Mouse (Mus musculus) small intestine, adult 2 months (tissue): ENCODE measurements around the gene Deup1. TPM values are rescaled to one million over a fixed set of nuclear protein-coding genes. Genes with fewer than 3 reads are reported as not detected.

Experiments
- H3K27ac ChIP-seq: fragments of 200-500 bp; 2 replicates; pipeline ENCODE4 v1.5.1; 2012; ENCODE audit warnings: low read depth, low read length, control low read depth, inconsistent platforms; ENCODE audit not compliant: insufficient read depth
- H3K27me3 ChIP-seq: fragments of 200-500 bp; 2 replicates; pipeline ENCODE4 v1.6.1; 2012; ENCODE audit warnings: mild to moderate bottlenecking, moderate library complexity, low read length, inconsistent platforms; ENCODE audit not compliant: control insufficient read depth, insufficient read depth
- H3K36me3 ChIP-seq: fragments of 200-500 bp; 2 replicates; pipeline ENCODE4 v1.6.1; 2012; ENCODE audit warnings: mild to moderate bottlenecking, low read length, control low read depth, inconsistent platforms; ENCODE audit not compliant: control insufficient read depth, insufficient read depth
- H3K4me1 ChIP-seq: fragments of 200-500 bp; 2 replicates; pipeline ENCODE4 v1.6.1; 2012; ENCODE audit warnings: low read length, inconsistent platforms, mixed read lengths; ENCODE audit not compliant: control insufficient read depth, insufficient read depth, insufficient read length
- H3K4me3 ChIP-seq: fragments of 200-500 bp; 2 replicates; pipeline ENCODE4 v1.5.1; 2012; ENCODE audit warnings: low read depth, mild to moderate bottlenecking, control low read depth, inconsistent platforms, low read length, moderate library complexity
- CTCF ChIP-seq: fragments of 200-500 bp; IDR thresholded peaks from 2 replicates; pipeline ENCODE4 v1.5.1; 2012; ENCODE audit warnings: low read depth, mild to moderate bottlenecking, control low read depth, inconsistent platforms, low read length, moderate library complexity, mixed read lengths; ENCODE audit not compliant: insufficient replicate concordance, insufficient read length; ENCODE audit errors: extremely low read depth
- POLR2A ChIP-seq: fragments of 200-500 bp; IDR thresholded peaks from 2 replicates; pipeline ENCODE4 v1.6.1; 2012; ENCODE audit warnings: low read depth, mild to moderate bottlenecking, control low read depth, inconsistent platforms, low read length, moderate library complexity
- WGBS: fragments of 180-500 bp; shearing (Covaris S2); methylation state at CpG from one replicate; pipeline ENCODE4 v1.1.7; 2018; 5-methylcytosine and 5-hydroxymethylcytosine counted together
- polyA plus RNA-seq: library from polyadenylated mRNA; depleted of rRNA; stranded (reverse); fragments of >200 nt; gene quantifications from 2 replicates; pipeline ENCODE4 v1.2.3, GENCODE M21; 2012

The Deup1 gene
- polyA plus RNA-seq, 1 experiment: not detected

GRCm38 (mm10) chr9:15649977-15650376 is 22.2 kb upstream of the Deup1 start:
- H3K36me3 ChIP-seq: no peaks in the 10 kb centered on the region
- H3K4me1 ChIP-seq: no peaks in the 10 kb centered on the region
- H3K4me3 ChIP-seq: no peak overlapping the region
- no peaks in the 10 kb centered on the region for H3K27me3 ChIP-seq
- no peak overlapping the region for H3K27ac ChIP-seq
- TF ChIP-seq POLR2A: no peak
- WGBS: 90% methylated on average over 2 of the region's 2 CpGs

- 25% methylated on average over 5 of the region's 5 CpGs for WGBS
- H3K4me3 ChIP-seq: no peak overlapping the region
- H3K36me3 ChIP-seq: no peaks in the 10 kb centered on the region
- peaks cover 6% of the 10 kb centered on the region for H3K4me1 ChIP-seq
- TF ChIP-seq POLR2A (no peak), CTCF (no peak)
- H3K27ac ChIP-seq: no peak overlapping the region
- peaks cover 5% of the 10 kb centered on the region; the same call in 1 of the 2 replicates for H3K27me3 ChIP-seq
These were observed 349 bp downstream of the Deup1 start for GRCm38 (mm10) chr9:15627384-15627783.

- 65% methylated on average over 3 of the region's 3 CpGs for WGBS
- Histone ChIP-seq H3K4me1 (peaks cover 6% of the 10 kb centered on the region), H3K27me3 (peaks cover 5% of the 10 kb centered on the region; the same call in 1 of the 2 replicates), H3K27ac (no peak overlapping the region), H3K4me3 (no peak overlapping the region), H3K36me3 (no peaks in the 10 kb centered on the region)
- no peak for TF ChIP-seq CTCF
- no peak for TF ChIP-seq POLR2A
These were observed 3.0 kb downstream of the Deup1 start for GRCm38 (mm10) chr9:15624739-15625138.

GRCm38 (mm10) chr9:15619767-15620166 is 8.0 kb downstream of the Deup1 start:
- H3K27me3 ChIP-seq: no peaks in the 10 kb centered on the region
- WGBS: 58% methylated on average over 1 of the region's 1 CpGs
- no peak overlapping the region for H3K4me3 ChIP-seq
- TF ChIP-seq POLR2A (no peak), CTCF (no peak)
- no peak overlapping the region for H3K27ac ChIP-seq
- H3K4me1 ChIP-seq: no peaks in the 10 kb centered on the region
- no peaks in the 10 kb centered on the region for H3K36me3 ChIP-seq

DNA sequence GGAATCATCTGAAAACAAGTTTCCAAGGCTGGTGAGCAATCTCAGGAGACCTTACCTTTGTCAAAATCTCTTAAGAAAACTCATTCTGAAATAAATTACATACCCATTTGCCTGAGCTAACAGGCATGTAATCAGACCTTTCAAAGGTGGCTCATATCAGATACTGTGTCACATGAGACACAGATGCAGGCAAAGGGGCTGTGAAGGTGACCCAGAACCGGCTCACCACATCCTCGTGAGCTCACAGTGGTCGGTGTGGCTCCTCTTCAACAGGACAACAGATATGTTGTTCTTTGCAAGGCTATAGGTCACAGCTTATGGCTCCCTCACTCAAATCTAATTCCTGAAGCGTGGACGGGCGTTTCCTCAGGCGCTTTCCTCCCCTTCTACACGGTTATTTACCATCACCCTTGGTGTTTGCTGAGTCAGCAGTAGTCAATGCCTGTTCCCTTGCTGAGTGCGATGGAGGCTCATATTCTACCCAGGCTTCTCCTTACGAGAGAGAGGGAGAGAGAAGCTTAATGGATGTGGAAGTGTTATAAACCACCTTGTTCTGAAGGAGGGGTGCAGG is 8.6 kb downstream of the Deup1 start:
- Histone ChIP-seq H3K27me3 (no peaks in the 10 kb centered on the region), H3K4me1 (no peaks in the 10 kb centered on the region), H3K27ac (no peak overlapping the region), H3K36me3 (no peaks in the 10 kb centered on the region), H3K4me3 (no peak overlapping the region)
- no peak for TF ChIP-seq POLR2A
- no peak for TF ChIP-seq CTCF
- 46% methylated on average over 10 of the region's 10 CpGs for WGBS

- no peaks in the 10 kb centered on the region for H3K27me3 ChIP-seq
- TF ChIP-seq POLR2A: no peak
- no peaks in the 10 kb centered on the region for H3K36me3 ChIP-seq
- H3K4me1 ChIP-seq: no peaks in the 10 kb centered on the region
- no peak overlapping the region for H3K4me3 ChIP-seq
- WGBS: 71% methylated on average over 7 of the region's 7 CpGs
- no peak overlapping the region for H3K27ac ChIP-seq
These were observed 10.7 kb downstream of the Deup1 start for GRCm38 (mm10) chr9:15617061-15617460.

- no peak for TF ChIP-seq CTCF
- TF ChIP-seq POLR2A: no peak
- WGBS: 76% methylated on average over 6 of the region's 6 CpGs
- no peaks in the 10 kb centered on the region for H3K4me1 ChIP-seq
- H3K27ac ChIP-seq: no peak overlapping the region
- no peaks in the 10 kb centered on the region for H3K36me3 ChIP-seq
- no peaks in the 10 kb centered on the region for H3K27me3 ChIP-seq
- no peak overlapping the region for H3K4me3 ChIP-seq
These were observed 11.3 kb downstream of the Deup1 start for GRCm38 (mm10) chr9:15616471-15616870.

DNA sequence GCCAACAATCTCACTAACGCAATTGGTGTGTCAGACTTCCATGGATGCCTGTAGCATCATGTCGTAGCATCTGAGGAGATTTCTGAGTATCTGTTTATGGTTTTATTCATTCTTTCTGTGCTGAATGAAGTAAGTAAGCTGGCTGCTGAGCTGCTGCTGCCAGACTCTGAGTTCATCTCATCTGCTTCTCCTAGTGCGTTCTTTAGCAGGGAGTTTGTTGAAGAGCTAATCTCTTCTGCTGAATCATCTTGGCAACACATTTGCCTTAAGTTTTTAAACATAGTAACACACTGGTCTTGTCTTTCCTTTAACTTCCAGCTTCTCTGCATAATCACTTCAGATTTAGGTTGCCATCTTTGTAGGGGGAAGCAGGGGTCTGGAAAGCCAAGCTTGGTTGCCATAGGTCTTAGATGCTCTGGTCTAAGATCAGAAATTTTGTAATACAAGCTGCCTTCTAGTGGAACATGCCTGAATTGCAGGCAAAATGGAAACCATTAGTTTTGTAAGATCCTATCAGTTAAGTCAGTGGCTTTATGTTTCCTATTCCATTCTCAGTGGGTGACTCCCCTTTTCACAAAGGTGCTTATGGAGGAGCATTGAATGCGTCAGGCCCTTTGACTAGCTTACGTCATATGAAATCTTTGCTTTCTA is 18.3 kb downstream of the Deup1 start:
- H3K36me3 ChIP-seq: no peaks in the 10 kb centered on the region
- WGBS: 94% methylated on average over 5 of the region's 5 CpGs
- no peak overlapping the region for H3K4me3 ChIP-seq
- H3K27ac ChIP-seq: no peak overlapping the region
- no peaks in the 10 kb centered on the region for H3K4me1 ChIP-seq
- TF ChIP-seq CTCF (no peak), POLR2A (no peak)
- no peaks in the 10 kb centered on the region for H3K27me3 ChIP-seq
